Mouse (Mus musculus) brain, embryonic 18.5 days (tissue): ENCODE measurements around the gene Dcps.
"Not testable (repeated sequence)": the region's sequence is repeated elsewhere in the genome, so short reads cannot be mapped to it uniquely, and the experiment has no call there.

Experiments used
- DNase-seq: peaks from one replicate; pipeline ENCODE4 v3.0.0-alpha.2; 2012; ENCODE audit warnings: low read depth, low spot score

Dcps gene

DNA sequence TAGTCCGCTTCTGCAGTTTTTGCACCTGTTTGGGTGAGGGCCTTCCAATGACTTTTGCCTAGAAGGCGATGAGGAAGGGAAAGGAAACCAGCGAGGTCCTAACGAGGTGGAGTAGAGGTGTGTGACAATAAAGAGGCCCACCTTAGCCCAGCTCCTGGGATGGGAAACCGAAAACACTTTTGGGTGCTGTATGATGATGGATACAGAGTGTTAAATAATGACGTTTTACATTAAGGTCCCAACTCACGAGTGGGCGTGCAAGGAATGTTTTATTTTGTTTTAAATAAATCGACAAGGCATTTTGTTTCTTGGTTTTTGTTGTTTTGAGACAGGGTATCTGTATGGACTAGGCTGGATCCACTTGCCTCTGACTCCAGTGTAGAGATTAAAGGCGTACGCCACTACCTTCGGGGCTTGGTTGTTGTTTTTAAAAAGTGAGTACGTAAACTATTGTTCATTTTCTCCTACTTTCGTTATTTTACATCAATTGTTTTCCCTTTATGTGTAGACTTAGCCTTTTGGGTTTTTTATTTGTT is 331 bp upstream of the Dcps start:
- no peak for DNase-seq

- DNase-seq: no peak
Measured at GRCm38 (mm10) chr9:35173331-35173730, 2.5 kb downstream of the Dcps start.

GRCm38 (mm10) chr9:35170071-35170470 is 5.8 kb downstream of the Dcps start:
- no peak for DNase-seq

- DNase-seq: no peak
Measured at GRCm38 (mm10) chr9:35166798-35167635, 8.8 kb downstream of the Dcps start.

GRCm38 (mm10) chr9:35166144-35166797 is 9.6 kb downstream of the Dcps start:
- peak; percentile 14 for DNase-seq

GRCm38 (mm10) chr9:35164142-35164874 is 11.6 kb downstream of the Dcps start:
- DNase-seq: no peak

DNA sequence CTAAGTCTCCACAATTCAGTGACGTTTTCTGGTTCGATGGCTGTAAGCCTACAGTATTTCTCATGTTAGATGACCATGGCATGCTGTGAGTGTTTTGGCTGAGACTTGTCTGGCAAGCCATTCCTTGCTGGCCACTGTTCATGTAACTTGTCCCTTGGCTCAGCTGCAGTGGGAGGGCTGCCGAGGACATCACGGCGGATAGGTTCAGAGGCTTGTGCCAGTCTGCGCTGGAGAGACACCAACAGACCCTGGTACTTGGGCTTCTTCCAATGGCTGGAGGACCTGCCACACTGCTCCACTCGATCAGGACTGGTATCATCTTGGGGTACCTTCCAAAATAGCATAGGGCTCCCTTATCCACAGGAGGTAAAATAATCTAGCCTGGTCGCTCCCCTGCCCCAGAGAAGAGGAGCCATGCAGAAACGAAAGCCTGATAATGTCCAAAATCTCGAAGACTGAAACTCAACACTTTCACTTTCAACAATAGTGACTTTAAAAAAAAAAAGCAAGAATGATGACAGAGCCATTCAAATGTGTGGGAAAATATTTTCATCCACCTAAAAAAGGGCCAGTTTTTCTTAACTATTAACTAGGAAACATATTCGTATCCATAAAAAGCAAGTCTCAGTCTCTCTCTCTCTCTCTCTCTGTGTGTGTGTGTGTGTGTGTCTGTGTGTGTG is 12.7 kb downstream of the Dcps start:
- no peak for DNase-seq

GRCm38 (mm10) chr9:35161721-35162120 is 14.1 kb downstream of the Dcps start:
- DNase-seq: no peak

- DNase-seq: no peak
Measured at GRCm38 (mm10) chr9:35160662-35161061, 15.2 kb downstream of the Dcps start.

- DNase-seq: no peak
Measured at GRCm38 (mm10) chr9:35158477-35158876, 17.4 kb downstream of the Dcps start.

DNA sequence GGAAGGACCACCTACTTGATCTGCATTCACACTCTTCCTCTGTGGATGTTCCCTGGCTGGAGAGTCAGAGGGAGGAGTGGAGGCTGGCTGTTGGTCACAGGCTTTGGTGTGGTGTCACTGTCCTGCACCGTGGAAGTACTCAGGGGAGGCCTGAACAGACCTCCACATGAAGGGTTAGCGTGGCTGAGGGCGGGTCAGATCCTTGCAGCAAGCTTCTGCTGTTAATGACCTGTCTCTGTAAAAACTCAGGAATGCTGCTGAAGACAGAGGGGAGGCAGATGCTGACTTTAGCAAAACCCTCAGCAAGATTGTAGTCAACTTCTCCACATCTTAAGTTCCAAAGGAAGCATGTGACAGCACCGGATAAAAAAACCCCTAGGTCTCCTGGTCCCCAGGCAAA is 19.0 kb downstream of the Dcps start:
- no peak for DNase-seq

DNA sequence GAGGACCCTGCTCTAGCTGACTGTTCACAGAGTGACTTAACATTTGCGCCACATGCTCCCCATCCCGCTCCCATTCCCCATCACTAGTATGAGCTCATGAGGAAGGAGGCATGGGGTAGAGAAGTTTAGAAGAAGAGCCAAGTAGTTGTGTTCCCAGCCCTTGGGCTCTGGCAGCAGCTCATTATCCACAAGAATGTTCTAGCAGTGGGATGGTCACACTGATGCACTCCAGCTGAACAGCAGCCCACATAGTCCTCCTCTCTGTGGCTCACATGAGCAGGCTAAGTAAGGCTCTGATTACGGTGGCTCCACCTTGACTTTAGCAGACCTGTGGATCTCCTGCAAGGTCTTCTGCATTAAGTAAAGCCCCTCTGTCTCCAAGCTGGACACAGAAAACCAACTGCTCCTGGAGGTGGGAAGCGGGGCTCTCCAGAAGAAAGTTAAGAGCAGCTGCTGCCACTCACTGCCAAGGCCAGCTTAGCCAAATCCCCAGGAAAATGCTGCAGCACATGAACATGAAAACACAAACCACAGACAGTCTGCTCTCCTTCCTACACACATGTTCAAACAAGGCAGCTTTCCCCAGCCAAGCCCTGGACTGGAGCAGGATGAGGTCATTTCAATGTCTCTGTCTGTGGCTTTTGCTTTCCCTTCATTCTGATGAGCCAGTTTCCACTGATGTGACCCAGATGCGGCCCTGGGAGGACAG is 19.7 kb downstream of the Dcps start:
- DNase-seq: no peak

DNA sequence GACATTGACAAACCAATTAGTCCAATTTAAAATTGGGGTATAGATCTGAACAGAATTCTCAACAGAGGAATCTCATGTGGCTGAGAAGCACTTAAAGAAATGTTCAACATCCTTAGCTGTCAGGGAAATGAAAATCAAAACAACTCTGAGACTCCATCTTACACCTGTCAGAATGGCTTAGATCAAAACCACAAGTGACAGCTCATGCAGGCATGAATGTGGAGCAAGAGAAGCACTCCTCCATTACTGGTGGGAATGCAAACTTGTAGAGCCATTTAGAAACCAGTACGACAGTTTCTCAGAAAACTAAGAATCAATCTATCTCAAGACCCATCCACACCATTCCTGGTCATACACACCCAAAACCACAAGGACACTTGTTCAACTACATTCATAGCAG is 22.9 kb downstream of the Dcps start:
- DNase-seq: no peak

DNA sequence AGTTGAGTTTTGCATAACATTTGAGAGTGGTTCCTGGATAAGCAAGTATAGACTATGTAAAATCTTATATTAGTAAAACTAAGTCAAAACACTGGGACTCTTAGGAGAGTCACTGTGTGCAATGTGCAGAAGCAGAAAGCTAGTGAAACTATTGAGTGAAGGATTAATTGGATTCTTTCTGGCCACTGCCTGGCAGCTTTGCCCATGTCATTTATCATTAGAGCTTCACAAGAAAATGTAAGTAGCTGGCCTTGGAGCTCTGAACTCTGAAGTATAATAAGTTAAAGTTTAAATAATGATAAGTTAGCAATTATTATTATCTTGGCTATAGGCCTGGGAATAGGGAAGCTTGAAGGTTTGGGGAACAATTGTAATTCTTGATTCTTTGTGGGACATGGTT is 27.0 kb downstream of the Dcps start:
- not testable (repeated sequence) for DNase-seq

DNA sequence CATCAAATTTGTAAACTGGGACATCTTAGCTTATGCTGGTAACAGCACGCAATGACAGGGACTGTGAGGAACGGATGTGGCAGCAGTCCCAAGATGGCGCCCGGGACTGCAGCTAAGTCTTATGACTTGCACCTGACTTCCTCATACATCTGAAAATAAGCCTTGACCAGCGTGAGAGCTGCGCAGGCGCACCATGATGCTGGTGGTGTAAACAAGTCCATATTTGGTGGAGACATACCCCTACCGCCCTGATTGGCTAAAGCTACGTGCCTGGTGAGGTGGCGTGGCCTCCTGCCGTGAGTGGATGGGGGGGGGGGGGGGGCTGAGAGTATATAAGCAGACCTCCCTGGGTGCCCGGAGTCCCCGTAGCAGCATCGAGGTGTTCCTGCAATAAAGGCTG is 28.6 kb downstream of the Dcps start:
- not testable (repeated sequence) for DNase-seq

- no peak for DNase-seq
Measured at GRCm38 (mm10) chr9:35145829-35146228, 30.0 kb downstream of the Dcps start.

GRCm38 (mm10) chr9:35145118-35145517 is 30.7 kb downstream of the Dcps start:
- no peak for DNase-seq

- DNase-seq: no peak
Measured at GRCm38 (mm10) chr9:35142221-35142620, 33.6 kb downstream of the Dcps start.

DNA sequence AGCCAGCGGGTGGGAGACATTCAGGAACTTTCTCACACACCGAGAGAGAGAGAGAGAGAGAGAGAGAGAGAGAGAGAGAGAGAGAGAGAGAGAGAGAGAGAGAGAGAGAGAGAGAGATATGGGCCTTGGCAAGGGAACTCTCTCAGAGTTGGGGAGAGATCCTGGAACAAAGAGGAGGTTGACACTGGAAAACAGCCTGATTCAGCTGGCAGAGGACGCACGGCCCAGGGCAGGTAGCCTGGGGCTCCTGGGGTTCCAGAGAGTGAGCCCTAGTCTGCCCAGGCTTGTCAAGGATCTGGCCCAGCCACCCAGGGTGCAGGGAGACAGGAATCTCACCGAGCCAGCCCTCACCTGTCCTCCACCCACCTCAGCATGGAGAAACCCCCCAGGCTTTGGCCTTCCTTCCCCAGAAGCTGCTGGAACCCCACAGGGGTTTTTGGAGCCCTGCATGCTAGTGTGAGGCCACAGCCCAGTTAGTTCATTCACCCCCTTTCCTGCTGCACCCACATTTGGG is 36.6 kb downstream of the Dcps start:
- no peak for DNase-seq

DNA sequence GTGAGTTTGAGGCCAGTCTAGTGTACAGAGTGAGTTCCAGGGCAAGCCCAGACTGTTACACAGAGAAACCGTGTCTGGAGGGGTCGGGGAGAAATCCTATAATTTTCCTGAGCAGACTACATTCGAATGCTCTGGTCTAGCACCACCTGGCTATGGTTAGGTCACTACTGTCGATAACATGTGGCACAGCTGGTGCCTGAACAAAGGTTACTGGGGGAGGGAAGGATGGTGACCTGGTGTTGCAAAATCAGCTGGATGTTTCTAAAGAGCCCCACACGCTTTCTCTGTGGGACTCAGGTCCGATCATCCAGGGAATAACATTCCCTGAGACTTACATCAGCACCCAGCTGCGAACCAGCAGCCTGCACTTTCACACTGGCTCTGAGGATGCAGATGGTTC is 37.8 kb downstream of the Dcps start:
- DNase-seq: no peak

DNA sequence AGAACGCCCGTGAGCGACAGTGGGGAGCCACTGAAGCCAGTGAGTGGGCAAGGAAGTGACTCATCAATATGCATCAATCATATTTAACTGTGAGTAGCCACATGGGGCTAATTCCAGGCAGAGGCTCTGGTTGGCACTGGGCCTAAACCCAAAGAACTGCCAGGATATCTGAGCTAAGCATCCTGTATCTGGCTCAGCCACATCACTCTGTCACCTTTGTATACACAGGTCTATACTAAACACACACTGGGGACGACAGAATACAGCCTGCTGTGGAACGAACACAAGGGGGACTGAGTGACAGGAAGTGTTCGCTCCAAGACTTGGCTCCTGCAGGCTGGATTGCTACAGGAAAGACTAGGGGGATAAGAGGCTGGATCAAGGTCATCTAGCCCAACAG is 40.3 kb downstream of the Dcps start:
- DNase-seq: no peak
